In genomic region chr5:112346211-112346965, GRCm38 (mm10) we compare ENCODE assay signal across 17 mouse cellular contexts. TPM values are rescaled to one million over a fixed set of nuclear protein-coding genes. Genes with fewer than 3 reads are reported as not detected.
DNase-seq lines count a peak whose midpoint lies in the region; ATAC-seq and TF ChIP-seq lines count a peak whose summit lies in the region.
"Had no signal": no experiment of that assay in that cellular context is flagged by ENCODE, and none has a peak within 500 bp of the region (broad histone marks: within the 10 kb centered on the region; RNA-seq: fewer than 3 reads in every experiment).

No protein-coding gene starts in this region.

- no peaks in the 10 kb centered on the region for H3K27me3 ChIP-seq in heart, embryonic 11.5 days (ENCODE audit: control insufficient read depth, insufficient read depth, low read length)
- H3K27me3 ChIP-seq in midbrain, embryonic 16.5 days (ENCODE audit: control insufficient read depth, insufficient read depth, low read depth, low read length), result no peaks in the 10 kb centered on the region
- H3K27me3 ChIP-seq in midbrain, postnatal 0 days (ENCODE audit: insufficient read depth, low read length), result no peaks in the 10 kb centered on the region
- no peaks in the 10 kb centered on the region for H3K27me3 ChIP-seq in intestine, embryonic 14.5 days (replicated peaks; ENCODE audit: control insufficient read depth, insufficient read depth, low read length)
- no peaks in the 10 kb centered on the region for H3K27me3 ChIP-seq in liver, embryonic 13.5 days

- H3K4me1 ChIP-seq in heart, embryonic 11.5 days (ENCODE audit: control insufficient read depth, insufficient read depth, low read length), result peaks cover 5% of the 10 kb centered on the region
- H3K4me1 ChIP-seq in midbrain, embryonic 16.5 days (ENCODE audit: control insufficient read depth, insufficient read depth, low read length), result peaks cover 38% of the 10 kb centered on the region
- H3K4me1 ChIP-seq in midbrain, postnatal 0 days (ENCODE audit: insufficient read depth, low read length), result peaks cover 10% of the 10 kb centered on the region; the same call in 1 of the 2 replicates
- peaks cover 21% of the 10 kb centered on the region; the same call in 1 of the 2 replicates for H3K4me1 ChIP-seq in intestine, embryonic 14.5 days (replicated peaks; ENCODE audit: control insufficient read depth, insufficient read depth, low read length)
- peaks cover 49% of the 10 kb centered on the region for H3K4me1 ChIP-seq in liver, embryonic 13.5 days (replicated peaks)

- H3K4me2 ChIP-seq in heart, embryonic 11.5 days, result no peak overlapping the region
- H3K4me2 ChIP-seq in midbrain, embryonic 16.5 days (ENCODE audit: low read length), result peak overlapping the region; percentile 14; the same call in 1 of the 2 replicates
- no peak overlapping the region for H3K4me2 ChIP-seq in midbrain, postnatal 0 days (ENCODE audit: low read depth, low read length, poor library complexity, severe bottlenecking)
- H3K4me2 ChIP-seq in intestine, embryonic 14.5 days (ENCODE audit: low read length), result peak overlapping the region; percentile 36; the same call in 1 of the 2 replicates
- H3K4me2 ChIP-seq in liver, embryonic 13.5 days, result peak overlapping the region; percentile 74; the same call in 1 of the 2 replicates

- no peak overlapping the region for H3K4me3 ChIP-seq in heart, embryonic 11.5 days (ENCODE audit: low read depth, low read length)
- H3K4me3 ChIP-seq in midbrain, embryonic 16.5 days (ENCODE audit: low read depth, low read length), result no peak overlapping the region
- no peak overlapping the region for H3K4me3 ChIP-seq in midbrain, postnatal 0 days (ENCODE audit: low read depth, low read length)
- H3K4me3 ChIP-seq in intestine, embryonic 14.5 days (ENCODE audit: low read depth, low read length), result no peak overlapping the region
- no peak overlapping the region for H3K4me3 ChIP-seq in liver, embryonic 13.5 days (replicated peaks)

- no peak overlapping the region for H3K27ac ChIP-seq in heart, embryonic 11.5 days (ENCODE audit: low read depth, low read length)
- H3K27ac ChIP-seq in midbrain, embryonic 16.5 days (ENCODE audit: low read length), result no peak overlapping the region
- H3K27ac ChIP-seq in midbrain, postnatal 0 days (ENCODE audit: low read depth, low read length), result no peak overlapping the region
- H3K27ac ChIP-seq in intestine, embryonic 14.5 days (ENCODE audit: low read depth), result no peak overlapping the region
- H3K27ac ChIP-seq in liver, embryonic 13.5 days, result peak overlapping the region; percentile 43; the same call in 1 of the 2 replicates
- H3K27ac ChIP-seq: macrophage had no signal

- H3K9ac ChIP-seq in heart, embryonic 11.5 days (ENCODE audit: low read depth, low read length), result no peak overlapping the region
- H3K9ac ChIP-seq in midbrain, embryonic 16.5 days (ENCODE audit: low read depth, low read length), result peak overlapping the region; percentile 25; the same call in 1 of the 2 replicates
- no peak overlapping the region for H3K9ac ChIP-seq in midbrain, postnatal 0 days (replicated peaks; ENCODE audit: low read length, poor library complexity, severe bottlenecking)
- H3K9ac ChIP-seq in intestine, embryonic 14.5 days (ENCODE audit: low read length), result 0 out of 2 replicates have a peak overlapping the region, but pooled peaks have one; percentile 10
- peak overlapping the region; percentile 35 for H3K9ac ChIP-seq in liver, embryonic 13.5 days

- TF ChIP-seq CTCF in midbrain, postnatal 0 days (IDR thresholded peaks at IDR 0.05), result no peak

- WGBS in heart, embryonic 11.5 days (ENCODE audit: insufficient replicate concordance), result 78% methylated on average over 16 of the region's 16 CpGs
- WGBS in midbrain, embryonic 16.5 days, result 86% methylated on average over 16 of the region's 16 CpGs
- 83% methylated on average over 16 of the region's 16 CpGs for WGBS in midbrain, postnatal 0 days
- 80% methylated on average over 16 of the region's 16 CpGs for WGBS in intestine, embryonic 14.5 days
- 53% methylated on average over 16 of the region's 16 CpGs for WGBS in liver, embryonic 13.5 days (ENCODE audit: insufficient replicate concordance)

- H3K36me3 ChIP-seq in heart, embryonic 11.5 days (ENCODE audit: control insufficient read depth, insufficient read depth, low read length), result peaks cover 6% of the 10 kb centered on the region; the same call in 1 of the 2 replicates
- H3K36me3 ChIP-seq in midbrain, embryonic 16.5 days (ENCODE audit: control insufficient read depth, insufficient read depth, low read length), result peaks cover 12% of the 10 kb centered on the region
- H3K36me3 ChIP-seq in midbrain, postnatal 0 days (ENCODE audit: insufficient read depth, low read length), result peaks cover 45% of the 10 kb centered on the region
- H3K36me3 ChIP-seq in intestine, embryonic 14.5 days (ENCODE audit: control insufficient read depth, insufficient read depth, low read length), result peaks cover 45% of the 10 kb centered on the region
- H3K36me3 ChIP-seq in liver, embryonic 13.5 days, result peaks cover 40% of the 10 kb centered on the region

- intact Hi-C loops in heart, postnatal 14 days (cut with DNase I), result no loop called here
- intact Hi-C loops in left cerebral cortex, postnatal 14 days (cut with DNase I), result loop anchor here (5.0 kb wide), 1 partner anchor 46 kb away; the partner anchor contains the start of gene Asphd2

- ATAC-seq in heart, embryonic 11.5 days (replicated peaks; ENCODE audit: insufficient number of reproducible peaks, low FRiP score, low TSS enrichment), result no peak
- no peak for ATAC-seq in midbrain, embryonic 16.5 days
- ATAC-seq in midbrain, postnatal 0 days (ENCODE audit: low FRiP score), result no peak
- no peak for ATAC-seq in intestine, embryonic 14.5 days (replicated peaks; ENCODE audit: low FRiP score, low TSS enrichment, low read depth)
- ATAC-seq in liver, embryonic 13.5 days (ENCODE audit: low read depth), result no peak

- H3K9me3 ChIP-seq in heart, embryonic 11.5 days (replicated peaks; ENCODE audit: control insufficient read depth, low read length), result no peaks in the 10 kb centered on the region
- H3K9me3 ChIP-seq in midbrain, embryonic 16.5 days (replicated peaks; ENCODE audit: control insufficient read depth, low read length, poor library complexity, severe bottlenecking), result no peaks in the 10 kb centered on the region
- H3K9me3 ChIP-seq in midbrain, postnatal 0 days (ENCODE audit: low read length), result no peaks in the 10 kb centered on the region
- no peaks in the 10 kb centered on the region for H3K9me3 ChIP-seq in intestine, embryonic 14.5 days (ENCODE audit: control insufficient read depth, low read length)
- H3K9me3 ChIP-seq in liver, embryonic 13.5 days (replicated peaks), result no peaks in the 10 kb centered on the region

- peak; percentile 46 to 56 for DNase-seq in heart, postnatal 14 days
- DNase-seq in midbrain, postnatal 0 days (ENCODE audit: low spot score), result no peak
- DNase-seq in intestine, embryonic 14.5 days (ENCODE audit: low spot score), result no peak
- DNase-seq in liver, embryonic 13.5 days, result no peak
- no peak for DNase-seq in left cerebral cortex, adult 8-10 months (ENCODE audit: low spot score in 2 of 2)
- no peak for DNase-seq in left cerebral cortex, postnatal 14 days (ENCODE audit: low spot score in 2 of 2)
- DNase-seq: gastrocnemius, postnatal 36 days; kidney, adult 18-20 months; kidney, postnatal 25 days; layer of hippocampus, postnatal 36 days; spleen, adult 18-20 months; thymus, postnatal 4 days had no signal

RNA-seq across cellular contexts. Expression of gene Hps4, which starts 3.5 kb away (rescaled TPM):
- 10 to 100 TPM; 14.6 to 15.9 TPM for total RNA-seq in heart, postnatal 14 days (2021)
- 19.3 and 21.4 TPM in 2 replicates for polyA plus RNA-seq in heart, embryonic 11.5 days (2014; fragmentation: Nextera tagmentation; extraction: Ambion mirVana)
- 41.8 and 45.6 TPM in 2 replicates for polyA plus RNA-seq in midbrain, embryonic 16.5 days (2015; fragmentation: Nextera tagmentation; extraction: Ambion mirVana)
- 34.9 and 41.1 TPM in 2 replicates for total RNA-seq in midbrain, postnatal 0 days (2014; rRNA removed)
- 36.1 and 36.4 TPM in 2 replicates for polyA plus RNA-seq in midbrain, postnatal 0 days (2015; fragmentation: Nextera tagmentation; extraction: Ambion mirVana)
- polyA plus RNA-seq in intestine, embryonic 14.5 days (2014; fragmentation: Nextera tagmentation; extraction: Ambion mirVana), result 41.9 and 42.9 TPM in 2 replicates
- 12.1 and 13.4 TPM in 2 replicates for polyA plus RNA-seq in liver, embryonic 13.5 days (2015; fragmentation: Nextera tagmentation; extraction: Ambion mirVana)
- total RNA-seq in left cerebral cortex, adult 8-10 months (2022), result 10 to 100 TPM; 23.0 to 32.2 (median 27.6) TPM
- 10 to 100 TPM; 30.0 to 32.7 TPM for total RNA-seq in left cerebral cortex, postnatal 14 days (2021)

RNA-seq across cellular contexts. Expression of gene Srrd, which starts 3.5 kb away (rescaled TPM):
- 1 to 10 TPM; 8.4 to 9.4 TPM for total RNA-seq in heart, postnatal 14 days (2021)
- 24.5 and 27.3 TPM in 2 replicates for polyA plus RNA-seq in heart, embryonic 11.5 days (2014; fragmentation: Nextera tagmentation; extraction: Ambion mirVana)
- polyA plus RNA-seq in midbrain, embryonic 16.5 days (2015; fragmentation: Nextera tagmentation; extraction: Ambion mirVana), result 51.7 and 56.8 TPM in 2 replicates
- total RNA-seq in midbrain, postnatal 0 days (2014; rRNA removed), result 60.5 and 69.6 TPM in 2 replicates
- 49.0 and 59.3 TPM in 2 replicates for polyA plus RNA-seq in midbrain, postnatal 0 days (2015; fragmentation: Nextera tagmentation; extraction: Ambion mirVana)
- 38.2 and 49.7 TPM in 2 replicates for polyA plus RNA-seq in intestine, embryonic 14.5 days (2014; fragmentation: Nextera tagmentation; extraction: Ambion mirVana)
- polyA plus RNA-seq in liver, embryonic 13.5 days (2015; fragmentation: Nextera tagmentation; extraction: Ambion mirVana), result 15.8 and 20.2 TPM in 2 replicates
- 10 to 100 TPM; 25.8 to 27.9 (median 26.8) TPM for total RNA-seq in left cerebral cortex, adult 8-10 months (2022)
- total RNA-seq in left cerebral cortex, postnatal 14 days (2021), result 10 to 100 TPM; 21.6 to 23.0 TPM

RNA-seq across cellular contexts. Expression of gene Gm6583, which starts 9.4 kb away (rescaled TPM):
- total RNA-seq in heart, postnatal 14 days (2021), result under 1 TPM in 1 of 2 experiments, not detected in 1; 0.10 TPM
- 0.25 and 0.40 TPM in 2 replicates for polyA plus RNA-seq in heart, embryonic 11.5 days (2014; fragmentation: Nextera tagmentation; extraction: Ambion mirVana)
- 0.17 and 0.29 TPM in 2 replicates for polyA plus RNA-seq in midbrain, embryonic 16.5 days (2015; fragmentation: Nextera tagmentation; extraction: Ambion mirVana)
- total RNA-seq in midbrain, postnatal 0 days (2014; rRNA removed), result not detected in 2 replicates
- polyA plus RNA-seq in midbrain, postnatal 0 days (2015; fragmentation: Nextera tagmentation; extraction: Ambion mirVana), result 0.12 TPM in 1 of 2 replicates, not detected in the other
- 0.11 and 0.54 TPM in 2 replicates for polyA plus RNA-seq in intestine, embryonic 14.5 days (2014; fragmentation: Nextera tagmentation; extraction: Ambion mirVana)
- polyA plus RNA-seq in liver, embryonic 13.5 days (2015; fragmentation: Nextera tagmentation; extraction: Ambion mirVana), result 0.08 and 0.38 TPM in 2 replicates
- under 1 TPM in 1 of 4 experiments, not detected in 3; 0.14 TPM for total RNA-seq in left cerebral cortex, adult 8-10 months (2022)
- not detected for total RNA-seq in left cerebral cortex, postnatal 14 days (2021)
- total RNA-seq: gastrocnemius, postnatal 36 days; layer of hippocampus, postnatal 36 days had no signal
- polyA plus RNA-seq: frontal cortex, adult 2 months had no signal

RNA-seq across cellular contexts. Expression of gene Tfip11, which starts 20.2 kb away (rescaled TPM):
- 10 to 100 TPM; 18.8 to 19.5 TPM for total RNA-seq in heart, postnatal 14 days (2021)
- polyA plus RNA-seq in heart, embryonic 11.5 days (2014; fragmentation: Nextera tagmentation; extraction: Ambion mirVana), result 13.7 and 15.9 TPM in 2 replicates
- polyA plus RNA-seq in midbrain, embryonic 16.5 days (2015; fragmentation: Nextera tagmentation; extraction: Ambion mirVana), result 37.0 and 37.2 TPM in 2 replicates
- 19.8 and 20.8 TPM in 2 replicates for total RNA-seq in midbrain, postnatal 0 days (2014; rRNA removed)
- 27.4 and 29.0 TPM in 2 replicates for polyA plus RNA-seq in midbrain, postnatal 0 days (2015; fragmentation: Nextera tagmentation; extraction: Ambion mirVana)
- 24.5 and 24.6 TPM in 2 replicates for polyA plus RNA-seq in intestine, embryonic 14.5 days (2014; fragmentation: Nextera tagmentation; extraction: Ambion mirVana)
- 14.1 and 15.7 TPM in 2 replicates for polyA plus RNA-seq in liver, embryonic 13.5 days (2015; fragmentation: Nextera tagmentation; extraction: Ambion mirVana)
- 10 to 100 TPM; 43.8 to 51.8 (median 47.0) TPM for total RNA-seq in left cerebral cortex, adult 8-10 months (2022)
- total RNA-seq in left cerebral cortex, postnatal 14 days (2021), result 10 to 100 TPM; 37.1 to 37.9 TPM

RNA-seq across cellular contexts. Expression of gene Asphd2, which starts 48.3 kb away (rescaled TPM):
- total RNA-seq in heart, postnatal 14 days (2021), result under 1 TPM; 0.55 to 0.80 TPM
- polyA plus RNA-seq in heart, embryonic 11.5 days (2014; fragmentation: Nextera tagmentation; extraction: Ambion mirVana), result 4.8 and 5.4 TPM in 2 replicates
- 58.8 and 66.2 TPM in 2 replicates for polyA plus RNA-seq in midbrain, embryonic 16.5 days (2015; fragmentation: Nextera tagmentation; extraction: Ambion mirVana)
- total RNA-seq in midbrain, postnatal 0 days (2014; rRNA removed), result 167 and 192 TPM in 2 replicates
- 153 and 162 TPM in 2 replicates for polyA plus RNA-seq in midbrain, postnatal 0 days (2015; fragmentation: Nextera tagmentation; extraction: Ambion mirVana)
- 5.8 and 9.3 TPM in 2 replicates for polyA plus RNA-seq in intestine, embryonic 14.5 days (2014; fragmentation: Nextera tagmentation; extraction: Ambion mirVana)
- 0.30 and 0.46 TPM in 2 replicates for polyA plus RNA-seq in liver, embryonic 13.5 days (2015; fragmentation: Nextera tagmentation; extraction: Ambion mirVana)
- 100 to 1,000 TPM; 168 to 189 (median 175) TPM for total RNA-seq in left cerebral cortex, adult 8-10 months (2022)
- total RNA-seq in left cerebral cortex, postnatal 14 days (2021), result 100 to 1,000 TPM; 164 to 171 TPM
- polyA plus RNA-seq: liver, embryonic 16.5 days; macrophage had no signal

Comparison
In these comparisons a context has a peak if more than half of its experiments do, and no peak if none do; other contexts are left out.
1. H3K4me2 ChIP-seq: peak in midbrain, embryonic 16.5 days (single experiment), intestine, embryonic 14.5 days (single experiment) and liver, embryonic 13.5 days (single experiment); none in heart, embryonic 11.5 days (single experiment) and midbrain, postnatal 0 days (single experiment).
2. H3K9ac ChIP-seq: peak in midbrain, embryonic 16.5 days (single experiment), intestine, embryonic 14.5 days (single experiment) and liver, embryonic 13.5 days (single experiment); none in heart, embryonic 11.5 days (single experiment) and midbrain, postnatal 0 days (single experiment).
3. DNase-seq: peak in heart, postnatal 14 days (2 of 2); none in midbrain, postnatal 0 days (single experiment), intestine, embryonic 14.5 days (single experiment), liver, embryonic 13.5 days (single experiment), left cerebral cortex, adult 8-10 months (0 of 2) and left cerebral cortex, postnatal 14 days (0 of 2).